Mouse (Mus musculus) forebrain, postnatal 0 days (tissue): ENCODE results near the gene 2510009E07Rik. TPM values are rescaled to one million over a fixed set of nuclear protein-coding genes. Genes with fewer than 3 reads are reported as not detected.

Experiments used
- ATAC-seq: fragments of 200-750 bp; cut with Nextera tagmentation; 2 replicates; pipeline ENCODE4 v1.8.0; 2017; ENCODE audit warnings: mild to moderate bottlenecking, moderate library complexity
- DNase-seq: peaks from one replicate; pipeline ENCODE4 v3.0.0-alpha.2; 2015
- H3K27ac ChIP-seq: fragments of 300-500 bp; sonication (generic); 2 replicates; pipeline ENCODE4 v1.5.1; 2014; ENCODE audit warnings: low read depth, mild to moderate bottlenecking, antibody characterized with exemption, low read length, moderate library complexity, mixed read lengths
- H3K27me3 ChIP-seq: fragments of 300-500 bp; sonication (generic); 2 replicates; pipeline ENCODE4 v1.6.1; 2014; ENCODE audit warnings: mild to moderate bottlenecking, low read length, mixed read lengths; ENCODE audit not compliant: insufficient read depth
- H3K36me3 ChIP-seq: fragments of 300-500 bp; sonication (generic); 2 replicates; pipeline ENCODE4 v1.6.1; 2014; ENCODE audit warnings: mild to moderate bottlenecking, moderate library complexity; ENCODE audit not compliant: insufficient read depth
- H3K4me1 ChIP-seq: fragments of 300-500 bp; sonication (generic); 2 replicates; pipeline ENCODE4 v1.6.1; 2014; ENCODE audit warnings: antibody characterized with exemption; ENCODE audit not compliant: insufficient read depth
- H3K4me2 ChIP-seq: fragments of 300-500 bp; sonication (generic); 2 replicates; pipeline ENCODE4 v1.6.1; 2014; ENCODE audit warnings: low read depth, mild to moderate bottlenecking, moderate library complexity
- H3K4me3 ChIP-seq: fragments of 300-500 bp; sonication (generic); 2 replicates; pipeline ENCODE4 v1.5.1; 2014; ENCODE audit warnings: low read depth, low read length, mixed read lengths
- H3K9ac ChIP-seq: fragments of 300-500 bp; sonication (generic); 2 replicates; pipeline ENCODE4 v1.6.1; 2014; ENCODE audit warnings: mild to moderate bottlenecking
- H3K9me3 ChIP-seq: fragments of 300-500 bp; sonication (generic); 2 replicates; pipeline ENCODE4 v1.6.1; 2016; ENCODE audit warnings: low read length
- CTCF ChIP-seq: sonication (generic); IDR thresholded peaks from 2 replicates; pipeline ENCODE4 v1.5.1; 2016; ENCODE audit warnings: antibody characterized with exemption, control low read depth, low read depth
- WGBS: fragments of 180-500 bp; shearing (Covaris S2); extraction: QIAGEN DNeasy Blood & Tissue Kit; methylation state at CpG from one replicate; pipeline ENCODE4 v1.1.7; 2014; 5-methylcytosine and 5-hydroxymethylcytosine counted together
- polyA plus RNA-seq: library from polyadenylated mRNA; unstranded; fragments of >200 nt; fragmentation: Nextera tagmentation; extraction: Ambion mirVana; gene quantifications from 2 replicates; pipeline ENCODE4 v1.2.1, GENCODE M21; 2015
- total RNA-seq: library from RNA; depleted of rRNA; stranded (reverse); fragments of >200 nt; gene quantifications from 2 replicates; pipeline ENCODE4 v1.2.3, GENCODE M21; 2014

The 2510009E07Rik gene
- total and polyA plus RNA-seq, 2 experiments from 2014 or later: 37.0 to 40.5 TPM

- H3K4me2 ChIP-seq: no peak overlapping the region
- no peaks in the 10 kb centered on the region for H3K36me3 ChIP-seq
- DNase-seq: no peak
- no peaks in the 10 kb centered on the region for H3K4me1 ChIP-seq
- no peak overlapping the region for H3K27ac ChIP-seq
- no peak overlapping the region for H3K9ac ChIP-seq
- H3K9me3 ChIP-seq: no peaks in the 10 kb centered on the region
- no peak overlapping the region for H3K4me3 ChIP-seq
- WGBS: 91% methylated on average over 3 of the region's 3 CpGs
- ATAC-seq: no peak; the same call in 1 of the 2 replicates
- no peak for TF ChIP-seq CTCF
- no peaks in the 10 kb centered on the region for H3K27me3 ChIP-seq
Observed at GRCm38 (mm10) chr16:21727421-21727820, 33.0 kb upstream of the 2510009E07Rik start.

- Histone ChIP-seq H3K4me1 (no peaks in the 10 kb centered on the region), H3K27me3 (no peaks in the 10 kb centered on the region), H3K9ac (no peak overlapping the region), H3K4me3 (no peak overlapping the region), H3K4me2 (no peak overlapping the region), H3K27ac (no peak overlapping the region), H3K36me3 (no peaks in the 10 kb centered on the region), H3K9me3 (no peaks in the 10 kb centered on the region)
- ATAC-seq: no peak
- WGBS: 95% methylated on average over 1 of the region's 1 CpGs
- DNase-seq: no peak
- TF ChIP-seq CTCF: no peak
Observed at GRCm38 (mm10) chr16:21724261-21724660, 29.8 kb upstream of the 2510009E07Rik start.

GRCm38 (mm10) chr16:21719770-21720169 lies 25.3 kb upstream of the 2510009E07Rik start:
- TF ChIP-seq CTCF: no peak
- ATAC-seq (no peak), DNase-seq (no peak)
- H3K4me3 ChIP-seq: no peak overlapping the region
- no peak overlapping the region for H3K4me2 ChIP-seq
- H3K9me3 ChIP-seq: no peaks in the 10 kb centered on the region
- H3K27me3 ChIP-seq: no peaks in the 10 kb centered on the region
- H3K4me1 ChIP-seq: no peaks in the 10 kb centered on the region
- H3K9ac ChIP-seq: no peak overlapping the region
- H3K27ac ChIP-seq: no peak overlapping the region
- 92% methylated on average over 7 of the region's 7 CpGs for WGBS
- no peaks in the 10 kb centered on the region for H3K36me3 ChIP-seq

GRCm38 (mm10) chr16:21714516-21714915 lies 20.1 kb upstream of the 2510009E07Rik start:
- peak; percentile 77 for DNase-seq
- Histone ChIP-seq H3K9me3 (no peaks in the 10 kb centered on the region), H3K4me3 (no peak overlapping the region), H3K27me3 (no peaks in the 10 kb centered on the region), H3K27ac (no peak overlapping the region), H3K9ac (no peak overlapping the region), H3K4me2 (no peak overlapping the region), H3K4me1 (no peaks in the 10 kb centered on the region), H3K36me3 (no peaks in the 10 kb centered on the region)
- TF ChIP-seq CTCF: no peak
- WGBS: 61% methylated on average over 10 of the region's 10 CpGs
- ATAC-seq: peak; percentile 98

- no peak for TF ChIP-seq CTCF
- H3K4me2 ChIP-seq: no peak overlapping the region
- no peaks in the 10 kb centered on the region for H3K36me3 ChIP-seq
- no peaks in the 10 kb centered on the region for H3K27me3 ChIP-seq
- no peaks in the 10 kb centered on the region for H3K9me3 ChIP-seq
- H3K27ac ChIP-seq: no peak overlapping the region
- no peaks in the 10 kb centered on the region for H3K4me1 ChIP-seq
- H3K4me3 ChIP-seq: no peak overlapping the region
- no peak for DNase-seq
- no peak for ATAC-seq
- WGBS: 37% methylated on average over 2 of the region's 2 CpGs
- H3K9ac ChIP-seq: no peak overlapping the region
Observed at GRCm38 (mm10) chr16:21710321-21710720, 15.9 kb upstream of the 2510009E07Rik start.

- Histone ChIP-seq H3K9ac (no peak overlapping the region), H3K36me3 (no peaks in the 10 kb centered on the region), H3K4me2 (no peak overlapping the region), H3K4me3 (no peak overlapping the region), H3K9me3 (no peaks in the 10 kb centered on the region), H3K4me1 (no peaks in the 10 kb centered on the region), H3K27me3 (no peaks in the 10 kb centered on the region), H3K27ac (no peak overlapping the region)
- ATAC-seq (no peak), DNase-seq (no peak)
- no peak for TF ChIP-seq CTCF
- 58% methylated on average over 5 of the region's 5 CpGs for WGBS
Observed at GRCm38 (mm10) chr16:21704691-21705090, 10.2 kb upstream of the 2510009E07Rik start.

- ATAC-seq (peak; percentile 58; the same call in 1 of the 2 replicates), DNase-seq (peak; percentile 27)
- Histone ChIP-seq H3K27ac (no peak overlapping the region), H3K9ac (no peak overlapping the region), H3K4me3 (no peak overlapping the region), H3K9me3 (no peaks in the 10 kb centered on the region), H3K36me3 (no peaks in the 10 kb centered on the region), H3K27me3 (no peaks in the 10 kb centered on the region), H3K4me2 (peak overlapping the region; percentile 29), H3K4me1 (no peaks in the 10 kb centered on the region)
- TF ChIP-seq CTCF: no peak
- 4% methylated on average over 3 of the region's 3 CpGs for WGBS
Observed at GRCm38 (mm10) chr16:21702314-21702690, 7.8 kb upstream of the 2510009E07Rik start.
